Mouse (Mus musculus) kidney, adult 2 months (tissue): ENCODE measurements around the gene Mrpl51. TPM values are rescaled to one million over a fixed set of nuclear protein-coding genes. Genes with fewer than 3 reads are reported as not detected.

Experiments
- DNase-seq: peaks from one replicate; pipeline ENCODE4 v3.0.0; 2021
- H3K27ac ChIP-seq: fragments of 200-500 bp; 2 replicates; pipeline ENCODE4 v1.5.1; 2012; ENCODE audit warnings: low read depth, low read length, control low read depth, inconsistent platforms; ENCODE audit not compliant: insufficient read depth
- H3K27me3 ChIP-seq: fragments of 200-500 bp; replicated peaks from 2 replicates; pipeline ENCODE4 v1.6.1; 2012; ENCODE audit warnings: mild to moderate bottlenecking, moderate library complexity, low read length, inconsistent platforms; ENCODE audit not compliant: control insufficient read depth, insufficient read depth
- H3K36me3 ChIP-seq: fragments of 200-500 bp; 2 replicates; pipeline ENCODE4 v1.6.1; 2012; ENCODE audit warnings: mild to moderate bottlenecking, moderate library complexity, low read length, inconsistent platforms; ENCODE audit not compliant: control insufficient read depth, insufficient read depth
- H3K4me1 ChIP-seq: fragments of 200-500 bp; 2 replicates; pipeline ENCODE4 v1.6.1; 2011; ENCODE audit warnings: low read length; ENCODE audit not compliant: control insufficient read depth, insufficient read depth
- H3K4me3 ChIP-seq: fragments of 200-500 bp; 2 replicates; pipeline ENCODE4 v1.5.1; 2011; ENCODE audit warnings: mild to moderate bottlenecking, low read depth, low read length, control low read depth; ENCODE audit not compliant: insufficient read depth
- CTCF ChIP-seq: fragments of 200-500 bp; conservative IDR thresholded peaks from 2 replicates; pipeline ENCODE4 v1.5.1; 2011; ENCODE audit warnings: low read depth, mild to moderate bottlenecking, control low read depth, low read length, moderate library complexity, mixed read lengths; ENCODE audit not compliant: insufficient read depth, insufficient read length
- POLR2A ChIP-seq: fragments of 200-500 bp; IDR thresholded peaks from one replicate; pipeline ENCODE4 v1.6.1; 2011; ENCODE audit warnings: low read depth, low read length, control low read depth
- WGBS: fragments of 180-500 bp; shearing (Covaris S2); methylation state at CpG from one replicate; pipeline ENCODE4 v1.1.7; 2018; 5-methylcytosine and 5-hydroxymethylcytosine counted together
- polyA plus RNA-seq: library from polyadenylated mRNA; depleted of rRNA; stranded (reverse); fragments of >200 nt; gene quantifications from 2 replicates; pipeline ENCODE4 v1.2.3, GENCODE M21; 2012; rRNA removed

Mrpl51 gene
- polyA plus RNA-seq, 1 experiment = 110 TPM

- TF ChIP-seq POLR2A (no peak), CTCF (no peak)
- no peaks in the 10 kb centered on the region for H3K36me3 ChIP-seq
- H3K4me1 ChIP-seq = no peaks in the 10 kb centered on the region; the same call in 1 of the 2 replicates
- no peak overlapping the region for H3K27ac ChIP-seq
- H3K4me3 ChIP-seq = no peak overlapping the region
- no peaks in the 10 kb centered on the region for H3K27me3 ChIP-seq
- 90% methylated on average over 5 of the region's 5 CpGs for WGBS
- no peak for DNase-seq
These were observed 49.0 kb downstream of the Mrpl51 start for GRCm38 (mm10) chr6:125240617-125241016.

GRCm38 (mm10) chr6:125241566-125241965, 50.0 kb downstream of the Mrpl51 start:
- no peak for TF ChIP-seq POLR2A
- no peak for TF ChIP-seq CTCF
- no peak for DNase-seq
- Histone ChIP-seq H3K27ac (no peak overlapping the region), H3K36me3 (no peaks in the 10 kb centered on the region), H3K4me3 (no peak overlapping the region), H3K27me3 (no peaks in the 10 kb centered on the region), H3K4me1 (no peaks in the 10 kb centered on the region; the same call in 1 of the 2 replicates)
- WGBS = 83% methylated on average over 8 of the region's 8 CpGs

- TF ChIP-seq POLR2A = no peak
- no peak for TF ChIP-seq CTCF
- Histone ChIP-seq H3K36me3 (no peaks in the 10 kb centered on the region), H3K4me1 (no peaks in the 10 kb centered on the region), H3K27ac (no peak overlapping the region), H3K27me3 (no peaks in the 10 kb centered on the region), H3K4me3 (no peak overlapping the region)
- 67% methylated on average over 1 of the region's 1 CpGs for WGBS
- no peak for DNase-seq
These were observed 53.0 kb downstream of the Mrpl51 start for GRCm38 (mm10) chr6:125244551-125244950.

Other genes with a start within 250 kb of the Mrpl51 start
- gene Cops7a, start 226.3 kb upstream of the Mrpl51 start, polyA plus RNA-seq = 268 and 276 TPM in 2 replicates
- gene Pianp, start 195.1 kb upstream of the Mrpl51 start, polyA plus RNA-seq = 0.95 and 0.99 TPM in 2 replicates
- 37.8 and 45.7 TPM in 2 replicates for gene Zfp384, start 182.7 kb upstream of the Mrpl51 start, polyA plus RNA-seq
- gene Ing4, start 152.0 kb upstream of the Mrpl51 start, polyA plus RNA-seq = 39.1 and 39.2 TPM in 2 replicates
- gene Acrbp, start 142.1 kb upstream of the Mrpl51 start, polyA plus RNA-seq = 14.3 and 18.9 TPM in 2 replicates
- gene Lpar5, start 123.9 kb upstream of the Mrpl51 start, polyA plus RNA-seq = 2.9 and 3.5 TPM in 2 replicates
- 43.6 and 57.7 TPM in 2 replicates for gene Chd4, start 95.8 kb upstream of the Mrpl51 start, polyA plus RNA-seq
- 15.5 and 16.5 TPM in 2 replicates for gene Nop2, start 59.9 kb upstream of the Mrpl51 start, polyA plus RNA-seq
- 35.0 and 36.4 TPM in 2 replicates for gene Iffo1, start 46.6 kb upstream of the Mrpl51 start, polyA plus RNA-seq
- gene Gapdh, start 25.3 kb upstream of the Mrpl51 start, polyA plus RNA-seq = 7,324 and 7,933 TPM in 2 replicates
- gene Ncapd2, start 100 bp upstream of the Mrpl51 start, polyA plus RNA-seq = 15.6 and 18.7 TPM in 2 replicates
- 19.1 and 19.8 TPM in 2 replicates for gene Vamp1, start 23.8 kb downstream of the Mrpl51 start, polyA plus RNA-seq
- 16.0 and 16.4 TPM in 2 replicates for gene Tapbpl, start 40.1 kb downstream of the Mrpl51 start, polyA plus RNA-seq
- gene Cd27, start 45.2 kb downstream of the Mrpl51 start, polyA plus RNA-seq = 0.64 and 7.0 TPM in 2 replicates
- 0.39 and 0.86 TPM in 2 replicates for gene Tuba3a, start 94.2 kb downstream of the Mrpl51 start, polyA plus RNA-seq
- gene Ltbr, start 122.1 kb downstream of the Mrpl51 start, polyA plus RNA-seq = 97.1 and 116 TPM in 2 replicates
- gene Scnn1a, start 128.9 kb downstream of the Mrpl51 start, polyA plus RNA-seq = 83.5 and 89.5 TPM in 2 replicates
- 98.6 and 109 TPM in 2 replicates for gene Tnfrsf1a, start 157.6 kb downstream of the Mrpl51 start, polyA plus RNA-seq
- gene Plekhg6, start 189.0 kb downstream of the Mrpl51 start, polyA plus RNA-seq = 6.1 and 7.1 TPM in 2 replicates